Mouse (Mus musculus): ENCODE measurements around the gene Synj2.
"Not testable (repeated sequence)": the region's sequence is repeated elsewhere in the genome, so short reads cannot be mapped to it uniquely, and the experiment has no call there.

The Synj2 gene

GRCm38 (mm10) chr17:5999039-5999543, 58.0 kb downstream of the Synj2 start:
- no peak for DNase-seq (ENCODE audit: low spot score in 2 of 2)

GRCm38 (mm10) chr17:6000864-6001319, 59.8 kb downstream of the Synj2 start:
- no peak for DNase-seq (ENCODE audit: low spot score in 2 of 2)

GRCm38 (mm10) chr17:6001389-6001788, 60.3 kb downstream of the Synj2 start:
- no peak for DNase-seq (ENCODE audit: low spot score in 2 of 2)

GRCm38 (mm10) chr17:6001836-6002235, 60.8 kb downstream of the Synj2 start:
- no peak for DNase-seq (ENCODE audit: low spot score in 2 of 2)

GRCm38 (mm10) chr17:6002563-6002962, 61.5 kb downstream of the Synj2 start:
- DNase-seq (ENCODE audit: low spot score in 2 of 2) = no peak

GRCm38 (mm10) chr17:6003661-6004060, 62.6 kb downstream of the Synj2 start:
- DNase-seq (ENCODE audit: low spot score in 2 of 2) = no peak

- no peak for DNase-seq (ENCODE audit: low spot score in 2 of 2)
Measured at GRCm38 (mm10) chr17:6005246-6005637, 64.2 kb downstream of the Synj2 start.

- DNase-seq (ENCODE audit: low spot score in 2 of 2) = peak; percentile 39 to 40
Measured at GRCm38 (mm10) chr17:6005638-6006471, 64.8 kb downstream of the Synj2 start.

- DNase-seq (ENCODE audit: low spot score in 2 of 2) = no peak
Measured at GRCm38 (mm10) chr17:6007101-6007780, 66.2 kb downstream of the Synj2 start.

GRCm38 (mm10) chr17:6007902-6008301, 66.8 kb downstream of the Synj2 start:
- no peak for DNase-seq (ENCODE audit: low spot score in 2 of 2)

GRCm38 (mm10) chr17:6008590-6008989, 67.5 kb downstream of the Synj2 start:
- no peak for DNase-seq (ENCODE audit: low spot score in 2 of 2)

- DNase-seq (ENCODE audit: low spot score in 2 of 2) = no peak
Measured at GRCm38 (mm10) chr17:6009606-6010005, 68.5 kb downstream of the Synj2 start.

GRCm38 (mm10) chr17:6013079-6013478, 72.0 kb downstream of the Synj2 start:
- DNase-seq (ENCODE audit: low spot score in 2 of 2) = no peak

- no peak for DNase-seq (ENCODE audit: low spot score in 2 of 2)
Measured at GRCm38 (mm10) chr17:6014985-6015384, 73.9 kb downstream of the Synj2 start.

GRCm38 (mm10) chr17:6016213-6016780, 75.2 kb downstream of the Synj2 start:
- DNase-seq (ENCODE audit: low spot score in 2 of 2) = no peak

GRCm38 (mm10) chr17:6017268-6017667, 76.2 kb downstream of the Synj2 start:
- DNase-seq (ENCODE audit: low spot score in 2 of 2) = no peak

- no peak for DNase-seq (ENCODE audit: low spot score in 2 of 2)
Measured at GRCm38 (mm10) chr17:6018348-6018747, 77.3 kb downstream of the Synj2 start.

- DNase-seq (ENCODE audit: low spot score in 2 of 2) = no peak
Measured at GRCm38 (mm10) chr17:6019776-6020175, 78.7 kb downstream of the Synj2 start.

- no peak for DNase-seq (ENCODE audit: low spot score in 2 of 2)
Measured at GRCm38 (mm10) chr17:6020636-6021035, 79.6 kb downstream of the Synj2 start.

- not testable (repeated sequence) for DNase-seq (ENCODE audit: low spot score in 2 of 2)
Measured at GRCm38 (mm10) chr17:6021374-6021789, 80.3 kb downstream of the Synj2 start.

- DNase-seq (ENCODE audit: low spot score in 2 of 2) = no peak
Measured at GRCm38 (mm10) chr17:6025831-6026230, 84.8 kb downstream of the Synj2 start.

GRCm38 (mm10) chr17:6035661-6036060, 94.6 kb downstream of the Synj2 start:
- no peak for DNase-seq (ENCODE audit: low spot score in 2 of 2)

All from frontal cortex, postnatal 25 days (tissue).